ENCODE assay signal across 8 mouse cellular contexts in the genomic region with DNA sequence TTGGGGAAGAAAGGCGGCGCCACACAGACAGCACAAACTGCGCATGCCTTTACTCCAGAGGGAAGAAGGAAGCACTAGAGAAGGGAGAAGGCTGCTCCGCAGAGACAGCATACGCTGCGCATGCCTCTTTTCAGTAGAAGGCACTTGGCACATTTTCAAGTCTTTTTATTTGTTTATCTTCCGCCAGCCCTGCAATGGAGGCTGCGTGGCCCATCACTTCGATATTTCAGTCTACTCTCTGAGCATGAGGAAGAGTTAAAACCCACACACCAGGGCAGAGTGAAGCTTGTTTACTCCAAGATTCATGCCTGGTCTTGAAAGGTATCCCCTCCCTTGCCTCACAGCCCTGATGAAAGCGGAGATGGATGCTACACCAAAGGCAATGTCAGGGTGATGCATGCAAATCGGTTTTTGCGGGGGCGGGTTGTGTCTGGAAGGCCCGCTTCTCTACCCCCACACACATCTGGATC.
DNase-seq lines count a peak whose midpoint lies in the region; ATAC-seq and TF ChIP-seq lines count a peak whose summit lies in the region.
"Had no signal": no experiment of that assay in that cellular context is flagged by ENCODE, and none has a peak within 500 bp of the region (broad histone marks: within the 10 kb centered on the region; RNA-seq: fewer than 3 reads in every experiment).

No protein-coding gene starts in this region.

- no peak overlapping the region for H3K27ac ChIP-seq in embryonic facial prominence, embryonic 11.5 days (replicated peaks; ENCODE audit: low read depth, low read length)
- no peak overlapping the region for H3K27ac ChIP-seq in intestine, postnatal 0 days (ENCODE audit: low read depth, low read length)
- H3K27ac ChIP-seq in thymus, adult 2 months (ENCODE audit: control insufficient read depth, insufficient read depth, low read length): no peak overlapping the region

- no peaks in the 10 kb centered on the region for H3K4me1 ChIP-seq in embryonic facial prominence, embryonic 11.5 days (ENCODE audit: control insufficient read depth, insufficient read depth, low read length)
- H3K4me1 ChIP-seq in intestine, postnatal 0 days (replicated peaks; ENCODE audit: control insufficient read depth, insufficient read depth, low read length): no peaks in the 10 kb centered on the region
- no peaks in the 10 kb centered on the region for H3K4me1 ChIP-seq in thymus, adult 2 months (replicated peaks; ENCODE audit: control insufficient read depth, insufficient read depth, low read length)

- no peak overlapping the region for H3K9ac ChIP-seq in embryonic facial prominence, embryonic 11.5 days (replicated peaks; ENCODE audit: low read length)
- no peak overlapping the region for H3K9ac ChIP-seq in intestine, postnatal 0 days (ENCODE audit: low read depth, low read length)

- H3K36me3 ChIP-seq in embryonic facial prominence, embryonic 11.5 days (replicated peaks; ENCODE audit: control insufficient read depth, insufficient read depth, low read depth, low read length): no peaks in the 10 kb centered on the region
- no peaks in the 10 kb centered on the region for H3K36me3 ChIP-seq in intestine, postnatal 0 days (ENCODE audit: control insufficient read depth, insufficient read depth)
- no peaks in the 10 kb centered on the region for H3K36me3 ChIP-seq in thymus, adult 2 months (ENCODE audit: control insufficient read depth, insufficient read depth, low read length)

- 0 out of 2 replicates have a peak, but pooled peaks have one; percentile 59 for ATAC-seq in embryonic facial prominence, embryonic 11.5 days (replicated peaks; ENCODE audit: insufficient number of reproducible peaks, low FRiP score, low TSS enrichment, low read depth)
- no peak for ATAC-seq in intestine, postnatal 0 days

- no peak overlapping the region for H3K4me3 ChIP-seq in embryonic facial prominence, embryonic 11.5 days (ENCODE audit: low read depth, low read length)
- no peak overlapping the region for H3K4me3 ChIP-seq in intestine, postnatal 0 days (ENCODE audit: low read depth, low read length)
- H3K4me3 ChIP-seq in thymus, adult 2 months (ENCODE audit: control insufficient read depth, insufficient read depth, low read length): no peak overlapping the region
- H3K4me3 ChIP-seq: myocyte had no signal

- peak; percentile 31 for DNase-seq in brain, embryonic 14.5 days (ENCODE audit: low read depth)
- peak; percentile 35 for DNase-seq in embryonic facial prominence, embryonic 11.5 days (ENCODE audit: low spot score)
- DNase-seq in neural tube, embryonic 10.5 days (ENCODE audit: extremely low spot score, low spot score): peak; percentile 23
- DNase-seq in thymus, adult 2 months: no peak
- DNase-seq in layer of hippocampus, postnatal 10 days (ENCODE audit: low spot score in 2 of 2): no peak
- no peak for DNase-seq in left cerebral cortex, adult 9 months (ENCODE audit: low spot score in 2 of 2)

- WGBS in embryonic facial prominence, embryonic 11.5 days: 74% methylated on average over 14 of the region's 14 CpGs
- 56% methylated on average over 14 of the region's 14 CpGs for WGBS in intestine, postnatal 0 days
- WGBS in thymus, adult 2 months: 91% methylated on average over 14 of the region's 14 CpGs

- no peaks in the 10 kb centered on the region for H3K9me3 ChIP-seq in embryonic facial prominence, embryonic 11.5 days (replicated peaks; ENCODE audit: control insufficient read depth, low read length)
- H3K9me3 ChIP-seq in intestine, postnatal 0 days (ENCODE audit: control insufficient read depth): no peaks in the 10 kb centered on the region

- no peak for TF ChIP-seq CTCF in brain, embryonic 14.5 days (IDR thresholded peaks at IDR 0.05; ENCODE audit: borderline replicate concordance, extremely low read depth, insufficient read depth, insufficient read length)
- no peak for TF ChIP-seq CTCF in intestine, postnatal 0 days (IDR thresholded peaks at IDR 0.05; ENCODE audit: low read depth)
- TF ChIP-seq CTCF in thymus, adult 2 months (IDR thresholded peaks at IDR 0.05; ENCODE audit: borderline replicate concordance, control insufficient read depth, extremely low read depth, insufficient read depth, low read length, poor library complexity): no peak

- TF ChIP-seq POLR2A in brain, embryonic 14.5 days (IDR thresholded peaks at IDR 0.05; ENCODE audit: borderline replicate concordance, extremely low read depth, insufficient read depth, insufficient read length, poor library complexity, severe bottlenecking): no peak
- no peak for TF ChIP-seq POLR2A in thymus, adult 2 months (IDR thresholded peaks at IDR 0.05; ENCODE audit: control insufficient read depth, extremely low read depth, insufficient read depth, low read length, poor library complexity)

- no peak overlapping the region for H3K4me2 ChIP-seq in embryonic facial prominence, embryonic 11.5 days (ENCODE audit: low read depth, low read length)
- H3K4me2 ChIP-seq in intestine, postnatal 0 days (replicated peaks; ENCODE audit: low read depth): peak overlapping the region; percentile 37

- no peaks in the 10 kb centered on the region for H3K27me3 ChIP-seq in embryonic facial prominence, embryonic 11.5 days (ENCODE audit: control insufficient read depth, insufficient read depth, low read length)
- H3K27me3 ChIP-seq in intestine, postnatal 0 days (replicated peaks; ENCODE audit: control insufficient read depth, insufficient read depth, low read length): no peaks in the 10 kb centered on the region
- H3K27me3 ChIP-seq in thymus, adult 2 months (ENCODE audit: control insufficient read depth, insufficient read depth, low read length): no peaks in the 10 kb centered on the region

Comparison
In these comparisons a context has a peak if more than half of its experiments do, and no peak if none do; other contexts are left out.
1. DNase-seq: peak in brain, embryonic 14.5 days (single experiment), embryonic facial prominence, embryonic 11.5 days (single experiment) and neural tube, embryonic 10.5 days (single experiment); none in thymus, adult 2 months (single experiment), layer of hippocampus, postnatal 10 days (0 of 2) and left cerebral cortex, adult 9 months (0 of 2).